Mouse (Mus musculus) G1E (cell line): ENCODE results near the gene S100a2.

Experiments used
- CTCF ChIP-seq: IDR thresholded peaks from 2 replicates; pipeline ENCODE4 v1.5.1; 2012; ENCODE audit warnings: low read depth, low read length, inconsistent platforms, mixed read lengths
- GATA1 ChIP-seq: IDR thresholded peaks from 2 replicates; pipeline ENCODE4 v1.6.1; 2012; ENCODE audit warnings: borderline replicate concordance, low read length, inconsistent platforms, mixed read lengths
- POLR2AphosphoS5 ChIP-seq: IDR thresholded peaks from 2 replicates; pipeline ENCODE4 v1.6.1; 2012; ENCODE audit warnings: low read depth, low read length, inconsistent platforms; ENCODE audit not compliant: insufficient replicate concordance
- TAL1 ChIP-seq: conservative IDR thresholded peaks from 2 replicates; pipeline ENCODE4 v1.6.1; 2012; ENCODE audit warnings: low read depth, low read length, inconsistent platforms, mixed read lengths

DNA sequence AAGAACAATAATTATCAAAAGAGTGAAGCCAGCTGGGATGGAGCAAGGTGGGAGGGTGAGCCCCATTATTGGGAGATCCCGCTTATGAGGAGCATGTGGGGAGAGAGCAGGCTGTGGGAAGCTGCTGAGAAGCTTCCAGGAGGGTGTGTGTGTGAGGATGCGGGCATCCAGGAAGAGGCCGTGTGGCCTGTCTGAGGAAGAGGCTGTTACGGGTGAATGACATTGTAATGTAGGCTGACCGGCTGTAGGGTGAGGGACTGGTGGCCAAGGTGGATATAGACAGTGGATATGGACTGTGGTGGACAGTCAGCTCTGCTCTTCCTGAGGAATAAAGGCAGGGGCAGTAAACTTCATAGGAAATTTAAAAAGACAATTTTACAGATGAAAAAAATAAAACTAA lies 35.4 kb downstream of the S100a2 start:
- TF ChIP-seq CTCF: no peak
- TF ChIP-seq POLR2AphosphoS5: no peak
- TF ChIP-seq GATA1: no peak
- TF ChIP-seq TAL1: no peak
